Mouse (Mus musculus): ENCODE results near the gene Rassf2.

- no peak for TF ChIP-seq CTCF (IDR thresholded peaks at IDR 0.05; ENCODE audit: control insufficient read depth, insufficient read depth, insufficient read length)
- no peak for TF ChIP-seq USF1 (IDR thresholded peaks at IDR 0.05; ENCODE audit: low read depth)
- TF ChIP-seq MAX (IDR thresholded peaks at IDR 0.05), result no peak
These were observed 6.0 kb downstream of the Rassf2 start for GRCm38 (mm10) chr2:132024028-132024427.

Measured in C2C12 (cell line).